Mouse (Mus musculus): ENCODE results near the gene Efna5.

GRCm38 (mm10) chr17:62615159-62615558 lies 266.0 kb downstream of the Efna5 start:
- TF ChIP-seq CTCF (IDR thresholded peaks at IDR 0.05; ENCODE audit: low read depth, low read length) (no peak), EP300 (IDR thresholded peaks at IDR 0.05; ENCODE audit: insufficient read depth, low read depth, low read length) (no peak)
